Mouse (Mus musculus): Measurements from ENCODE around the gene Lcp2. TPM values are rescaled to one million over a fixed set of nuclear protein-coding genes. Genes with fewer than 3 reads are reported as not detected.

The Lcp2 gene
- polyA plus RNA-seq, 1 experiment from 2014 or later = 7.1 TPM

DNA sequence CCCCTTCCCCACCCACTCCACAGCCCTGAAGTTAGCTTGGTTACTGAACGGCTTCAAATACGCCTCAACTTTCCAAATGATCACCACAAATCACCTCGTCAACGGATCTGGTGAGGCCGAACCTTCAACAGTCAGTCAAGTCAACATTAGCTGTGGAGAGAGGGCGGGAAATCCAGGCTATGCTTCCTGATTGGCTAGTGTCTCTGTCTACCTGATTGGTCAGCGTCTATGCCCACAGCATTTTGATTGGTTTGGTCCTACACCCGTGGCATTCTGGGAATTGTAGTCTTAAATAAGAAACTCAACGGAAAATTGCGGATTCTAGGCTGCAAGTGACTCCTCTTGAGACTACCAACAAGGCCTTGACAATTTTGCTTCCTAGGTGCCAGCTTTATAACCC, 51.7 kb downstream of the Lcp2 start, which contains the start of gene 4930469K13Rik:
4930469K13Rik (minus strand) TSS at position 133 of the 400 bp plus-strand sequence.
- no peak for ATAC-seq (ENCODE audit: insufficient number of reproducible peaks, low FRiP score, low TSS enrichment, low read depth)
- Histone ChIP-seq H3K4me3 (replicated peaks) (no peak within 1 kb of the TSS), H3K36me3 (no peaks in the 10 kb centered on the region), H3K9me3 (replicated peaks) (no peaks in the 10 kb centered on the region), H3K4me1 (no peaks in the 10 kb centered on the region), H3K27ac (replicated peaks) (no peak within 1 kb of the TSS), H3K9ac (no peak within 1 kb of the TSS), H3K4me2 (replicated peaks) (no peak within 1 kb of the TSS), H3K27me3 (no peaks in the 10 kb centered on the region)
- 89% methylated on average over 10 of the region's 10 CpGs for WGBS

DNA sequence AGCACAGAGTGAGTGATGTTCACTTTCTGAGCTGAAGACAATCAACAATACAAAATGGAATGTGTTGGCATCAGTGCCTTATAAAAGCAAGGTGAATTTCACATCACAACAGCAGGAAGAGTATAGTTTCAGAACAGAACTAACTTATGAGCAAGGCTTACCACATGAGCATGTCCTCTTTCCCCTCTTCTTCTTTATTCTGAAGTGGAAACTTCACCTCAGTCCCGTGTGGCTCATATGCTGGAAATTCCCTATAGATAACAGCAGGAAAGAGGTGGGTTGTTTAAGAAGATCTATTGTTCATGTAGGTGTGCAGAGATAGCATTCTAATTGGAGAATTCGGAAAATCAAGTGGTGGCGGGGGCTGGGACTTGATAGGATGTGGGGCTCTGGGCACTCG, 55.1 kb downstream of the Lcp2 start:
- Histone ChIP-seq H3K9me3 (replicated peaks) (no peaks in the 10 kb centered on the region), H3K4me3 (replicated peaks) (no peak overlapping the region)
- no peak for ATAC-seq (ENCODE audit: insufficient number of reproducible peaks, low FRiP score, low TSS enrichment, low read depth)

DNA sequence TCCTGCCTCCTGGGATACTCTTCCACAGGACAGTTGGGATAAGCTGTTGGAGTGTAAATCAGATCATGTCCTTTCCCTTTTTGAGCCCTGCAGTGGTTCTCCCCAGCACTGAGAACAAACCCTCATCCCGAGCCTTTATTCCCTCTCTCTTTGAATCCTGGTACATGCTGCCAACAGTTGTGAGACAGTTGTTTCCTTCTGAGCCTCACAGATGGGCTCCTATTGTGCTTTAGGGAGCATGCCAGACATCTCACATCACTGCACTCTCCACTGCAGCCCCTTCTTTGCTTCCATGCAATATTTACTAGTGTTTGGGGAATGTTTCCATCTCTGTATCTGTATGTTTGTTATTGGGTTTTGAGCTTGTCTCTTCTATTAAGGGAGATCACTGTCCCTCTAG, 58.2 kb downstream of the Lcp2 start:
- peaks cover 10% of the 10 kb centered on the region for H3K4me1 ChIP-seq
- no peaks in the 10 kb centered on the region for H3K36me3 ChIP-seq
- H3K27me3 ChIP-seq = no peaks in the 10 kb centered on the region
- no peak overlapping the region for H3K27ac ChIP-seq (replicated peaks)
- 62% methylated on average over 1 of the region's 1 CpGs for WGBS
- no peak overlapping the region for H3K4me2 ChIP-seq (replicated peaks)
- H3K9ac ChIP-seq = no peak overlapping the region
- no peak for ATAC-seq (ENCODE audit: insufficient number of reproducible peaks, low FRiP score, low TSS enrichment, low read depth)
- no peak overlapping the region for H3K4me3 ChIP-seq (replicated peaks)
- H3K9me3 ChIP-seq (replicated peaks) = no peaks in the 10 kb centered on the region

More for the DNA sequence above, 55.1 kb downstream of the Lcp2 start:
- no peak overlapping the region for H3K9ac ChIP-seq
- 82% methylated on average over 4 of the region's 4 CpGs for WGBS
- no peaks in the 10 kb centered on the region for H3K27me3 ChIP-seq
- H3K27ac ChIP-seq (replicated peaks) = no peak overlapping the region
- H3K4me1 ChIP-seq = peaks cover 10% of the 10 kb centered on the region
- no peaks in the 10 kb centered on the region for H3K36me3 ChIP-seq
- no peak overlapping the region for H3K4me2 ChIP-seq (replicated peaks)

DNA sequence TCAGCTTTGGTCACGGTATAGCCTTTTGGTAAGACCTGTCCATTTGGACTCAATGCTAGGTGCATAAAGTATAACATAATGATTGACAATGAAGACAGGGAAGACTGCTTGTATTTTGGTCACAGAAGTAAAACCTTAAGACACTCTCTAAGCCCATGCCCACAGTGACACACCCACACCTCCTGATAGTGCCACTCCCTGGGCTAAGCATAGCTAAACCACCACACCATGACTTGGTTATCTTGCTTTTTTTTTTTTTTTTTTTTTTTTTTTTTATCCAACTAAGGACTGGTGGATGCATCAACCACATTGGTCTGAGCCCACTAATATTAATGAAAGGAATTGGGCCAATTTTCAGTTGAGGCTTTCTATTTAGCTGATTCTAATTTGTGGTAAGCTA, 62.5 kb downstream of the Lcp2 start:
- Histone ChIP-seq H3K4me2 (replicated peaks) (no peak overlapping the region), H3K4me3 (replicated peaks) (no peak overlapping the region), H3K36me3 (no peaks in the 10 kb centered on the region), H3K27me3 (no peaks in the 10 kb centered on the region), H3K9me3 (replicated peaks) (no peaks in the 10 kb centered on the region), H3K4me1 (peaks cover 10% of the 10 kb centered on the region), H3K27ac (replicated peaks) (no peak overlapping the region), H3K9ac (no peak overlapping the region)
- WGBS = 97% methylated on average over 1 of the region's 1 CpGs
- no peak for ATAC-seq (ENCODE audit: insufficient number of reproducible peaks, low FRiP score, low TSS enrichment, low read depth)

DNA sequence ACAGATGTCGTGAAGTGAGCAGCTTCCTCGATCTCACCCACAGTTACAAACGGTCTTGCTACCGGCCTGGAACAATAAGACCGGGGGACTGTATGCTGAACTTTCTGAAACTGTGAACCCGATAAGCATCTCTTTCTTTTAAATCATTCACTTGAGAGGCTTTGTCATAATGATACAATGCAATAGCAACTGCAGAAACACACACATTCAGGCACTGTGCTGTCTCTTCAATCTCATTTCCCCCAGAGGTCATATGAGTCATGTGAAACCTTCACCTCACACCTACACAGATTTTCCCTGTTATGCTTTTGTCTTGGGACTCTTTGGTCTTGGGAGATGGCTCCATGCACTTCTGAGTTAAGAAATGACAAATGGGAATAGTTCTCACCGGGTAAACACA, 65.2 kb downstream of the Lcp2 start:
- 0 out of 2 replicates have a peak, but pooled peaks cover 5% of the 10 kb centered on the region for H3K4me1 ChIP-seq
- WGBS = 71% methylated on average over 7 of the region's 7 CpGs
- H3K4me3 ChIP-seq (replicated peaks) = no peak overlapping the region
- no peaks in the 10 kb centered on the region for H3K27me3 ChIP-seq
- no peak overlapping the region for H3K9ac ChIP-seq
- no peak overlapping the region for H3K4me2 ChIP-seq (replicated peaks)
- no peaks in the 10 kb centered on the region for H3K36me3 ChIP-seq
- H3K27ac ChIP-seq (replicated peaks) = no peak overlapping the region
- no peaks in the 10 kb centered on the region for H3K9me3 ChIP-seq (replicated peaks)
- no peak for ATAC-seq (ENCODE audit: insufficient number of reproducible peaks, low FRiP score, low TSS enrichment, low read depth)

DNA sequence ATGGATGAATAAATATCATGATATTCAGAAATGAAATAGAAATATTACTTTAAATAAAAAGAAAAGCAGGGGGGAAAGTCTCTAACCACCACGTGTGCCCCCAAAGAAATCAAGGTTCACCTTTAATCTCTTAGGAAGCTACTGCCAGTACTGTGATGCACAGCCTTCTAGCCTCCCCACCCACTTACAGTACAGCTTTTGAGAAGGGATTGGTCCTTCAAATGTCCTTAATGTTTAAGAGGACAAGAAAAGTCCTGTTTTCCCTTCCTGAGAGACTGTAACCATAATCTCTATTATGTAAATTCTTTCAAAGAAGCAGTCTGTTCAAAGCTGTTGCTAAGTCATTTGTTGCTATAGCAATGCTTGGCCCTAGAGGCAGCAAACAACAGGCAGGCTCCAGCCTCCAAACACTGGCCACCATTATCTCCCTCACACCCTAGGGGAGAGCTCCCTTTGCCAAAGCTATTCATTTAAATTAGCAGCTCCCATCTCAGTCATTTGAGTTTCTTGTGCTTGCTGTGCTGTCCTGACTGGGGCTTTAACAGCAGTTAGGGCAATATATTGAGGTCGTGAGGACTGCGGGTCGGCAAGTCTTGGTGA, 66.2 kb downstream of the Lcp2 start:
- 52% methylated on average over 4 of the region's 4 CpGs for WGBS
- ATAC-seq (ENCODE audit: insufficient number of reproducible peaks, low FRiP score, low TSS enrichment, low read depth) = peak; percentile 43; the same call in 1 of the 2 replicates
- 0 out of 2 replicates have a peak, but pooled peaks cover 5% of the 10 kb centered on the region for H3K4me1 ChIP-seq
- H3K4me2 ChIP-seq (replicated peaks) = no peak overlapping the region
- H3K27ac ChIP-seq (replicated peaks) = no peak overlapping the region
- no peak overlapping the region for H3K9ac ChIP-seq
- no peaks in the 10 kb centered on the region for H3K27me3 ChIP-seq
- H3K4me3 ChIP-seq (replicated peaks) = no peak overlapping the region
- H3K9me3 ChIP-seq (replicated peaks) = no peaks in the 10 kb centered on the region
- H3K36me3 ChIP-seq = no peaks in the 10 kb centered on the region

DNA sequence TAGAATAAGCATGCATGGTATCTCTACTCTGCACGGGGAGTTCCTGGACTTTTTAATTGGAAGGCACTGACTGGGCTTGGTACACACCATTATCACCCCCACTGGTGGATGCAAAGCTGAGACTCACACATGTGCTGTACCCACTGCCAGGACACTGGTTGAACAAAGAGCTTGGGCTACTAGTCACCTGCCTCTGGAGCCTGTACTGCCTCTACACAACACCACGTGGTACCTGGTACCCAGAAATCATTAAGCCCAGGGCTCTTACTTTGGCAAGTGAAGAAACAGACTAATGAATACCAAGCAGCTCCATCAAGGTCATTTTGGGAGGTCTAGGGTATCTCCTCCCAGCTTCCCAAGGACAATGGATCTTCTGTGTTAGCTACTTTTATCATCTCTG, 67.0 kb downstream of the Lcp2 start:
- Histone ChIP-seq H3K9ac (no peak overlapping the region), H3K36me3 (no peaks in the 10 kb centered on the region), H3K4me3 (replicated peaks) (no peak overlapping the region), H3K9me3 (replicated peaks) (no peaks in the 10 kb centered on the region), H3K27me3 (no peaks in the 10 kb centered on the region), H3K27ac (replicated peaks) (no peak overlapping the region), H3K4me2 (replicated peaks) (no peak overlapping the region), H3K4me1 (0 out of 2 replicates have a peak, but pooled peaks cover 8% of the 10 kb centered on the region)
- no peak for ATAC-seq (ENCODE audit: insufficient number of reproducible peaks, low FRiP score, low TSS enrichment, low read depth)
- 53% methylated on average over 2 of the region's 2 CpGs for WGBS

DNA sequence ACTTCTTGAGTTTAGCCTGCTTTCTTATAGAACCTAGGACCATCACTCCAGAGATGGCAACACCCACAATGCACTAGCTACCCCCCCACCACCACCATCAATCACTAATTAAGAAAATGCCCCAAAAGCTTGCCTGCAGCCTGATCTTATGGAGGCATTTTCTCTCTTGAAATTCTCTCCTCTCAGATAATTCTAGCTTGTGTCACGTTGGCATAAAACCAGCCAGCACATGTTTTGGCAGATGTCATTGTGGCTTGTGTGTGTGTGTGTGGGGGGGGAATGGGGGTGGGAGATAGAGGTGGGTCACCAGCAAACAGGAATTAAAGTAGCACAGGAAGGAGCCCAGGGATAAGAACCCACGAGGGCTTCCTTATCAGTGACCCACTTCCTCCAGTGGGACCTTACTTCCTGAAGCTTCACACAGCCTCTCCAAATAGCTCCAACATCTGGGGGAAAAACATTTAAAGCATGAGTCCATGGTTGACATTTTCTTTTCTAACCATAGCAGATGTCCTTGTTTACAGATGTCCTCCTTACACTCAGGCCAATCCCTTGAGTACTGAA, 69.9 kb downstream of the Lcp2 start:
- H3K4me1 ChIP-seq = 0 out of 2 replicates have a peak, but pooled peaks cover 8% of the 10 kb centered on the region
- no peak overlapping the region for H3K9ac ChIP-seq
- no peak overlapping the region for H3K4me3 ChIP-seq (replicated peaks)
- 33% methylated on average over 2 of the region's 2 CpGs for WGBS
- no peaks in the 10 kb centered on the region for H3K27me3 ChIP-seq
- H3K27ac ChIP-seq (replicated peaks) = no peak overlapping the region
- no peaks in the 10 kb centered on the region for H3K9me3 ChIP-seq (replicated peaks)
- H3K4me2 ChIP-seq (replicated peaks) = no peak overlapping the region
- no peaks in the 10 kb centered on the region for H3K36me3 ChIP-seq
- no peak for ATAC-seq (ENCODE audit: insufficient number of reproducible peaks, low FRiP score, low TSS enrichment, low read depth)

DNA sequence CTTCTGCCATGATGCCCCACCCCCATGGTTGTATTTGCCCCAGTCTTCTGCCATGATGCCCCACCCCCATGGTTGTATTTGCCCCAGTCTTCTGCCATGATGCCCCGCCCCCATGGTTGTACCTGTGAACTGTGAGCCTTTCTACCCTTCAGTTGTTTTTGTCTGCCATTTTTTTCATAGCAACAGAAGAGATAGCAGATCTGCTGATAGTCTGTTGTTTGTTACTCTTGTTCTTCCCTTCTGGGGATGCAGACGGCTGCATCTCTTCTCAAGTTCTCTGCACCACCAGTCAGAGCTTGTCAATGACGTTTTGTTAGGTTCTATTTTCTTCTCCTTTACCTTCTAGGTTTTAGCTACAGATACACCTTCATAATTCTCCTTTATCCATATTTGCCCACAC, 70.9 kb downstream of the Lcp2 start:
- Histone ChIP-seq H3K9ac (no peak overlapping the region), H3K9me3 (replicated peaks) (no peaks in the 10 kb centered on the region), H3K4me2 (replicated peaks) (no peak overlapping the region), H3K27me3 (peaks cover under 1% of the 10 kb centered on the region; the same call in 1 of the 2 replicates), H3K27ac (replicated peaks) (no peak overlapping the region), H3K4me1 (0 out of 2 replicates have a peak, but pooled peaks cover 8% of the 10 kb centered on the region), H3K4me3 (replicated peaks) (no peak overlapping the region), H3K36me3 (no peaks in the 10 kb centered on the region)
- WGBS = 82% methylated on average over 3 of the region's 3 CpGs
- no peak for ATAC-seq (ENCODE audit: insufficient number of reproducible peaks, low FRiP score, low TSS enrichment, low read depth)

DNA sequence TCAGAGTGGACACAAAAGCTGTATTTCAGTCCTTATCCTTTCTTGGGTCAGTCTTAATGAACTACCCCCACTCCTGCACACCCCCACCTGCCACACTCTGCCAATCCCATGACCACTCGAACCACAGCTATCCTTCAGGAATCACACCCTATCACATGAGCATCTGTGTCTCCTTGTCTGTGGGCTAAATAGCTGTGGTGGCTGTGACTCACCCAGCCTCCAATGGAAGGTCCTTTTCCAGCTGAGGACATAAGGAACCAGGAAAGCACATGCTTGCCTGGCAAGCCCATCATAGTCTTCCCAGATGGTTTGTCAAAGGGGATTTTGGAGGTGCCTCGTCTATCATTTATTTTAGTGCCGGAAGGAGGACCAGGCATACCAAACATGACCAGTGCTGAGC, 71.6 kb downstream of the Lcp2 start:
- H3K4me2 ChIP-seq (replicated peaks) = no peak overlapping the region
- H3K36me3 ChIP-seq = no peaks in the 10 kb centered on the region
- no peak overlapping the region for H3K9ac ChIP-seq
- H3K4me3 ChIP-seq (replicated peaks) = no peak overlapping the region
- H3K27ac ChIP-seq (replicated peaks) = no peak overlapping the region
- ATAC-seq (ENCODE audit: insufficient number of reproducible peaks, low FRiP score, low TSS enrichment, low read depth) = no peak
- peaks cover 3% of the 10 kb centered on the region; the same call in 1 of the 2 replicates for H3K27me3 ChIP-seq
- H3K9me3 ChIP-seq (replicated peaks) = no peaks in the 10 kb centered on the region
- 0 out of 2 replicates have a peak, but pooled peaks cover 3% of the 10 kb centered on the region for H3K4me1 ChIP-seq
- 60% methylated on average over 3 of the region's 3 CpGs for WGBS

DNA sequence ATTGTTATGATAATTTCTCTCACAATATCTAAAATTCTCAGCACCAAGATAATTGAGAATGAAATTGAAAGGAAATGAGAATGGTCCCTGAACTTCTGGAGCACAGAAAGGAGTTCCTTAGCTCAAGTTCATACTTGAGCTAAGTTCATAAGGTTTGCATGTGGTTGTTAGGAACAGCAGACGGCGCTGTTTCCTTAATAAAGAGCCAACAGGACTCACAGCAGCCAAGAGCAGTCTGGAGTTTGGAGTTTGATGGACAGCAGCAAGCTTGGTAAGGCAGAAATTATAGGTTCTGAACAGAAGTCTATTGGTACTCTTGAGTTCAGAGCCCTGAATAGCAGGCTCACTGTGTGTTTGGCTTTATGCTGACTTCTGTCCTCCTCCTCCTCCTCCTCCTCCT, 76.4 kb downstream of the Lcp2 start:
- Histone ChIP-seq H3K9me3 (replicated peaks) (no peaks in the 10 kb centered on the region), H3K27me3 (peaks cover 3% of the 10 kb centered on the region; the same call in 1 of the 2 replicates), H3K9ac (no peak overlapping the region), H3K36me3 (no peaks in the 10 kb centered on the region), H3K4me1 (peaks cover 9% of the 10 kb centered on the region; the same call in 1 of the 2 replicates), H3K27ac (replicated peaks) (no peak overlapping the region), H3K4me2 (replicated peaks) (no peak overlapping the region), H3K4me3 (replicated peaks) (no peak overlapping the region)
- ATAC-seq (ENCODE audit: insufficient number of reproducible peaks, low FRiP score, low TSS enrichment, low read depth) = no peak
- WGBS = 5% methylated on average over 2 of the region's 2 CpGs

DNA sequence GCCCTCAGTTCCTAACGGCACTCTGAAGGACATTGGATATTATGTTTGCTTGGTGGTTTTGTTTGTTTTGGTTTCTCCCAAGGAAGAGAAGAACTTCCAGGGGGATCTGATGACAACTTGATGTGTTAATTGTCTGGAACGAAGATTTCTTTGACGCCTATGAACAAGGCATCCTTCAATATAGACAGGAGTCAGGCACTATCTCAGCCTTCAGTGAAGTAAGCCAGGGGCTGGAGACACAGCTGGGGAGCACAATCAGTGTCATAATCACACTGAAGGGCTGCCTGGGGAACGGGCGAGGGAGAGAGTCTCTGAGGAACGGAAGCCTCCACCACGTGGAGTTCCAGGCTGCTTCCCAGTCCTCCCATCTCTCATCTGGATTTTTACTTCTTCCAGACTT, 78.1 kb downstream of the Lcp2 start:
- Histone ChIP-seq H3K9me3 (replicated peaks) (no peaks in the 10 kb centered on the region), H3K27ac (replicated peaks) (no peak overlapping the region), H3K4me3 (replicated peaks) (no peak overlapping the region), H3K9ac (no peak overlapping the region), H3K4me2 (replicated peaks) (no peak overlapping the region), H3K4me1 (peaks cover 6% of the 10 kb centered on the region; the same call in 1 of the 2 replicates), H3K27me3 (peaks cover 3% of the 10 kb centered on the region; the same call in 1 of the 2 replicates), H3K36me3 (no peaks in the 10 kb centered on the region)
- ATAC-seq (ENCODE audit: insufficient number of reproducible peaks, low FRiP score, low TSS enrichment, low read depth) = no peak
- 24% methylated on average over 7 of the region's 7 CpGs for WGBS
